Mouse (Mus musculus) MEL (cell line): Measurements from ENCODE around the gene Bglap2. TPM values are rescaled to one million over a fixed set of nuclear protein-coding genes. Genes with fewer than 3 reads are reported as not detected.

Source experiments
- DNase-seq: peaks from one replicate; pipeline ENCODE4 v3.0.0; 2011; ENCODE audit warnings: low read depth, low spot score
- H3K27ac ChIP-seq: 2 replicates; pipeline ENCODE4 v1.5.1; 2012; ENCODE audit warnings: low read depth, mild to moderate bottlenecking, control low read depth, low read length, moderate library complexity; ENCODE audit not compliant: control insufficient read depth
- H3K27me3 ChIP-seq, 2 experiments: fragments of 150-350 bp in 1 of 2; sonication (generic) in 1 of 2; 2 replicates each; pipeline ENCODE4 v1.6.1; 2012; ENCODE audit warnings: low read length in 2 of 2, mild to moderate bottlenecking in 2 of 2, improper control_type of control experiment in 1 of 2, moderate library complexity in 1 of 2; ENCODE audit not compliant: insufficient read depth in 2 of 2, control insufficient read depth in 1 of 2
- H3K36me3 ChIP-seq, 2 experiments: 2 replicates each; pipeline ENCODE4 v1.6.1; 2012 to 2014; ENCODE audit warnings: low read length in 2 of 2, improper control_type of control experiment in 1 of 2, inconsistent platforms in 1 of 2, mild to moderate bottlenecking in 1 of 2; ENCODE audit not compliant: insufficient read depth in 2 of 2, control insufficient read depth in 1 of 2
- H3K4me1 ChIP-seq, 2 experiments: fragments of 150-350 bp in 1 of 2; sonication (generic) in 1 of 2; 2 replicates each; pipeline ENCODE4 v1.6.1; 2012; ENCODE audit warnings: low read length in 2 of 2, improper control_type of control experiment in 1 of 2, mild to moderate bottlenecking in 1 of 2; ENCODE audit not compliant: insufficient read depth in 2 of 2, control insufficient read depth in 1 of 2
- H3K4me3 ChIP-seq, 2 experiments: fragments of 150-350 bp in 1 of 2; sonication (generic) in 1 of 2; 2 replicates each; pipeline ENCODE4 v1.5.1; 2012; ENCODE audit warnings: low read depth in 2 of 2, low read length in 2 of 2, mild to moderate bottlenecking in 2 of 2, moderate library complexity in 2 of 2, control low read depth in 1 of 2, improper control_type of control experiment in 1 of 2; ENCODE audit not compliant: control insufficient read depth in 1 of 2, insufficient read depth in 1 of 2
- H3K79me2 ChIP-seq: 2 replicates; pipeline ENCODE4 v1.6.1; 2012; ENCODE audit warnings: mild to moderate bottlenecking, low read length, moderate library complexity; ENCODE audit not compliant: control insufficient read depth, poor library complexity, insufficient read depth
- H3K9ac ChIP-seq: 2 replicates; pipeline ENCODE4 v1.6.1; 2012; ENCODE audit warnings: low read depth, mild to moderate bottlenecking, control low read depth, low read length, moderate library complexity; ENCODE audit not compliant: control insufficient read depth, poor library complexity, severe bottlenecking
- H3K9me3 ChIP-seq: fragments of 150-350 bp; sonication (generic); replicated peaks from 2 replicates; pipeline ENCODE4 v1.6.1; 2012; ENCODE audit warnings: mild to moderate bottlenecking, low read length, improper control_type of control experiment, moderate library complexity; ENCODE audit not compliant: insufficient read depth
- BHLHE40 ChIP-seq: IDR thresholded peaks from 2 replicates; pipeline ENCODE4 v1.6.1; 2012; ENCODE audit warnings: low read depth, mild to moderate bottlenecking, inconsistent platforms, low read length, improper control_type of control experiment, borderline replicate concordance
- CHD1 ChIP-seq: IDR thresholded peaks from 2 replicates; pipeline ENCODE4 v1.6.1; 2012; ENCODE audit warnings: low read depth, mild to moderate bottlenecking, inconsistent platforms, low read length, improper control_type of control experiment
- CHD2 ChIP-seq: IDR thresholded peaks from 2 replicates; pipeline ENCODE4 v1.6.1; 2011; ENCODE audit warnings: low read length, improper control_type of control experiment
- CTCF ChIP-seq, 3 experiments: IDR thresholded peaks in 2 of 3; conservative IDR thresholded peaks in 1 of 3; 2 replicates each; pipeline ENCODE4 v1.5.1; 2011 to 2012; ENCODE audit warnings: low read length in 3 of 3, low read depth in 2 of 3, mild to moderate bottlenecking in 2 of 3, improper control_type of control experiment in 1 of 3, inconsistent platforms in 1 of 3, mixed read lengths in 1 of 3, moderate library complexity in 1 of 3; ENCODE audit not compliant: control insufficient read depth in 1 of 3, insufficient read depth in 1 of 3, poor library complexity in 1 of 3, severe bottlenecking in 1 of 3
- E2F4 ChIP-seq: IDR thresholded peaks from 2 replicates; pipeline ENCODE4 v1.6.1; 2011; ENCODE audit warnings: low read depth, low read length, improper control_type of control experiment, borderline replicate concordance
- ELF1 ChIP-seq: IDR thresholded peaks from 2 replicates; pipeline ENCODE4 v1.6.1; 2014; ENCODE audit warnings: low read depth, mild to moderate bottlenecking, inconsistent platforms, low read length, improper control_type of control experiment, moderate library complexity
- EP300 ChIP-seq, 2 experiments: IDR thresholded peaks; 2 replicates each; pipeline ENCODE4 v1.6.1; 2011; ENCODE audit warnings: improper control_type of control experiment in 2 of 2, low read length in 2 of 2, low read depth in 1 of 2, mild to moderate bottlenecking in 1 of 2
- ETS1 ChIP-seq: IDR thresholded peaks from 2 replicates; pipeline ENCODE4 v1.6.1; 2012; ENCODE audit warnings: low read depth, mild to moderate bottlenecking, inconsistent platforms, low read length, improper control_type of control experiment, moderate library complexity
- GABPA ChIP-seq: IDR thresholded peaks from 2 replicates; pipeline ENCODE4 v1.6.1; 2012; ENCODE audit warnings: low read depth, mild to moderate bottlenecking, inconsistent platforms, low read length, improper control_type of control experiment, moderate library complexity
- GATA1 ChIP-seq: IDR thresholded peaks from 2 replicates; pipeline ENCODE4 v1.6.1; 2011; ENCODE audit warnings: low read depth, low read length, improper control_type of control experiment
- HCFC1 ChIP-seq: IDR thresholded peaks from 2 replicates; pipeline ENCODE4 v1.6.1; 2012; ENCODE audit warnings: low read depth, mild to moderate bottlenecking, inconsistent platforms, low read length, improper control_type of control experiment, moderate library complexity
- JUND ChIP-seq: IDR thresholded peaks from 2 replicates; pipeline ENCODE4 v1.6.1; 2011; ENCODE audit warnings: low read depth, mild to moderate bottlenecking, improper control_type of control experiment, low read length
- KAT2A ChIP-seq: conservative IDR thresholded peaks from 2 replicates; pipeline ENCODE4 v1.6.1; 2012; ENCODE audit warnings: low read depth, low read length, improper control_type of control experiment, inconsistent platforms
- MAFK ChIP-seq: IDR thresholded peaks from 2 replicates; pipeline ENCODE4 v1.6.1; 2011; ENCODE audit warnings: low read depth, mild to moderate bottlenecking, low read length, improper control_type of control experiment, borderline replicate concordance
- MAZ ChIP-seq: IDR thresholded peaks from 2 replicates; pipeline ENCODE4 v1.6.1; 2012; ENCODE audit warnings: low read depth, mild to moderate bottlenecking, inconsistent platforms, low read length, improper control_type of control experiment
- MXI1 ChIP-seq: IDR thresholded peaks from 2 replicates; pipeline ENCODE4 v1.6.1; 2011; ENCODE audit warnings: mild to moderate bottlenecking, low read depth, low read length, improper control_type of control experiment
- MYB ChIP-seq: IDR thresholded peaks from 2 replicates; pipeline ENCODE4 v1.6.1; 2011; ENCODE audit warnings: mild to moderate bottlenecking, low read depth, low read length, improper control_type of control experiment
- MYC ChIP-seq: IDR thresholded peaks from 2 replicates; pipeline ENCODE4 v1.6.1; 2011; ENCODE audit warnings: low read depth, mild to moderate bottlenecking, low read length, improper control_type of control experiment, moderate library complexity
- NELFE ChIP-seq: IDR thresholded peaks from 2 replicates; pipeline ENCODE4 v1.6.1; 2011; ENCODE audit warnings: low read depth, low read length, improper control_type of control experiment
- NRF1 ChIP-seq: IDR thresholded peaks from 2 replicates; pipeline ENCODE4 v1.6.1; 2014; ENCODE audit warnings: low read depth, mild to moderate bottlenecking, inconsistent platforms, low read length, improper control_type of control experiment, moderate library complexity; ENCODE audit not compliant: poor library complexity, insufficient read depth, severe bottlenecking
- POLR2A ChIP-seq, 2 experiments: IDR thresholded peaks; 2 replicates each; pipeline ENCODE4 v1.6.1; 2011 to 2012; ENCODE audit warnings: low read length in 2 of 2, mild to moderate bottlenecking in 2 of 2, control low read depth in 1 of 2, improper control_type of control experiment in 1 of 2, low read depth in 1 of 2, moderate library complexity in 1 of 2; ENCODE audit not compliant: control insufficient read depth in 1 of 2, insufficient read depth in 1 of 2, poor library complexity in 1 of 2
- POLR2AphosphoS2 ChIP-seq: IDR thresholded peaks from 2 replicates; pipeline ENCODE4 v1.6.1; 2011; ENCODE audit warnings: low read length, improper control_type of control experiment
- POLR2AphosphoS5 ChIP-seq: IDR thresholded peaks from 2 replicates; pipeline ENCODE4 v1.6.1; 2012; ENCODE audit warnings: low read depth, borderline replicate concordance, mild to moderate bottlenecking, inconsistent platforms, low read length, moderate library complexity, mixed read lengths
- RAD21 ChIP-seq: IDR thresholded peaks from 2 replicates; pipeline ENCODE4 v1.6.1; 2011; ENCODE audit warnings: mild to moderate bottlenecking, low read depth, low read length, improper control_type of control experiment
- RCOR1 ChIP-seq: IDR thresholded peaks from 2 replicates; pipeline ENCODE4 v1.6.1; 2012; ENCODE audit warnings: low read depth, mild to moderate bottlenecking, inconsistent platforms, low read length, improper control_type of control experiment
- SMC3 ChIP-seq: IDR thresholded peaks from 2 replicates; pipeline ENCODE4 v1.6.1; 2011; ENCODE audit warnings: low read depth, low read length, improper control_type of control experiment
- TAL1 ChIP-seq: IDR thresholded peaks from 2 replicates; pipeline ENCODE4 v1.6.1; 2012; ENCODE audit warnings: mild to moderate bottlenecking, inconsistent platforms, low read length, moderate library complexity, mixed read lengths
- TBP ChIP-seq: IDR thresholded peaks from 2 replicates; pipeline ENCODE4 v1.8.0; 2011; ENCODE audit warnings: low read depth, low read length, improper control_type of control experiment
- TCF12 ChIP-seq: IDR thresholded peaks from 2 replicates; pipeline ENCODE4 v1.6.1; 2014; ENCODE audit warnings: low read depth, mild to moderate bottlenecking, inconsistent platforms, low read length, improper control_type of control experiment, moderate library complexity
- UBTF ChIP-seq: IDR thresholded peaks from 2 replicates; pipeline ENCODE4 v1.6.1; 2012; ENCODE audit warnings: low read depth, mild to moderate bottlenecking, inconsistent platforms, low read length, improper control_type of control experiment, moderate library complexity, borderline replicate concordance; ENCODE audit not compliant: insufficient read depth
- USF1 ChIP-seq: IDR thresholded peaks from 2 replicates; pipeline ENCODE4 v1.6.1; 2014; ENCODE audit warnings: low read depth, mild to moderate bottlenecking, inconsistent platforms, low read length, improper control_type of control experiment, moderate library complexity
- USF2 ChIP-seq, 2 experiments: IDR thresholded peaks; 2 replicates each; pipeline ENCODE4 v1.6.1; 2011 to 2012; ENCODE audit warnings: improper control_type of control experiment in 2 of 2, low read length in 2 of 2, borderline replicate concordance in 1 of 2, inconsistent platforms in 1 of 2, low read depth in 1 of 2, mild to moderate bottlenecking in 1 of 2; ENCODE audit not compliant: insufficient read depth in 1 of 2
- ZC3H11A ChIP-seq: IDR thresholded peaks from 2 replicates; pipeline ENCODE4 v1.6.1; 2012; ENCODE audit warnings: low read depth, mild to moderate bottlenecking, inconsistent platforms, low read length, improper control_type of control experiment
- ZKSCAN1 ChIP-seq: IDR thresholded peaks from 2 replicates; pipeline ENCODE4 v1.6.1; 2012; ENCODE audit warnings: low read depth, mild to moderate bottlenecking, inconsistent platforms, low read length, improper control_type of control experiment, moderate library complexity
- ZMIZ1 ChIP-seq: IDR thresholded peaks from 2 replicates; pipeline ENCODE4 v1.6.1; 2012; ENCODE audit warnings: low read depth, mild to moderate bottlenecking, inconsistent platforms, low read length, improper control_type of control experiment, moderate library complexity
- ZNF384 ChIP-seq: IDR thresholded peaks from 2 replicates; pipeline ENCODE4 v1.6.1; 2012; ENCODE audit warnings: low read depth, mild to moderate bottlenecking, inconsistent platforms, low read length, improper control_type of control experiment
- polyA plus RNA-seq, 2 experiments: library from polyadenylated mRNA; stranded (reverse) in 1 of 2; unstranded in 1 of 2; fragments of >175 nt in 1 of 2; fragments of >200 nt in 1 of 2; gene quantifications; 2 replicates each; pipeline versions ENCODE4 v1.2.1 to v1.2.4; 2012; ENCODE audit warnings: low replicate concordance in 2 of 2, low read depth in 1 of 2; ENCODE audit not compliant: insufficient read length in 2 of 2, insufficient read depth in 1 of 2, missing spikeins in 1 of 2
- total RNA-seq: library from RNA; depleted of rRNA; stranded (reverse); fragments of 300-350 nt; gene quantifications from 2 replicates; pipeline ENCODE4 v1.2.3, GENCODE M21; 2012

Gene Bglap2
- total and polyA plus RNA-seq, 3 experiments = not detected

- peaks cover 0 to 25% of the 10 kb centered on the region in 2 experiments; a peak in 2 of 4 replicates for H3K36me3 ChIP-seq
- H3K79me2 ChIP-seq = peaks cover 23% of the 10 kb centered on the region
- peak within 1 kb of the TSS; percentile 74 for H3K9ac ChIP-seq
- no peaks in the 10 kb centered on the region for H3K9me3 ChIP-seq
- H3K27ac ChIP-seq = peak within 1 kb of the TSS; percentile 37
- peak; percentile 100 for DNase-seq
- peaks cover 15 to 35% of the 10 kb centered on the region in 2 experiments for H3K4me1 ChIP-seq
- H3K4me3 ChIP-seq = peak within 1 kb of the TSS; percentile 73 to 88
- no peaks in the 10 kb centered on the region for H3K27me3 ChIP-seq
- no peak for TF ChIP-seq NRF1
- peak; percentile 88 for TF ChIP-seq NELFE
- TF ChIP-seq JUND = no peak
- no peak for TF ChIP-seq ZKSCAN1
- TF ChIP-seq UBTF = no peak
- no peak for TF ChIP-seq EP300 (IDR thresholded peaks at IDR 0.05; ENCODE audit: low read depth in 1 of 2, low read length in 2 of 2)
- TF ChIP-seq CHD2 = no peak; the same call in 1 of the 2 replicates
- TF ChIP-seq TAL1 = no peak
- no peak for TF ChIP-seq MYB
- TF ChIP-seq ZNF384 = no peak
- no peak; the same call in 1 of the 2 replicates for TF ChIP-seq ZMIZ1
- peak; percentile 85 for TF ChIP-seq TBP
- TF ChIP-seq RAD21 = no peak
- TF ChIP-seq POLR2AphosphoS2 = peak; percentile 77; the same call in 1 of the 2 replicates
- TF ChIP-seq POLR2AphosphoS5 = no peak
- TF ChIP-seq GATA1 = peak; percentile 15; the same call in 1 of the 2 replicates
- 0 out of 2 replicates have a peak, but pooled peaks have one; percentile 33 for TF ChIP-seq E2F4
- peak; percentile 97 for TF ChIP-seq HCFC1
- peak; percentile 51; the same call in 1 of the 2 replicates for TF ChIP-seq TCF12
- no peak for TF ChIP-seq CTCF (IDR thresholded peaks at IDR 0.05 in 2 of 3, conservative IDR thresholded peaks at IDR 0.05 in 1 of 3; ENCODE audit: control insufficient read depth in 1 of 3, insufficient read depth in 1 of 3, low read depth in 2 of 3, low read length in 3 of 3, poor library complexity in 1 of 3, severe bottlenecking in 1 of 3)
- TF ChIP-seq MYC = peak; percentile 96
- no peak for TF ChIP-seq CHD1
- no peak for TF ChIP-seq ZC3H11A
- TF ChIP-seq USF1 = peak; percentile 95
- TF ChIP-seq ELF1 = peak; percentile 82
- TF ChIP-seq POLR2A (IDR thresholded peaks at IDR 0.05; ENCODE audit: control insufficient read depth in 1 of 2, insufficient read depth in 1 of 2, low read depth in 1 of 2, low read length in 2 of 2, poor library complexity in 1 of 2) = peak; percentile 80 to 97
- TF ChIP-seq MAZ = no peak; the same call in 1 of the 2 replicates
- TF ChIP-seq RCOR1 = no peak
- no peak for TF ChIP-seq MAFK
- peak; percentile 81 for TF ChIP-seq KAT2A
- peak; percentile 26; the same call in 1 of the 2 replicates for TF ChIP-seq ETS1
- TF ChIP-seq GABPA = no peak
- peak; percentile 78 to 92 for TF ChIP-seq USF2 (IDR thresholded peaks at IDR 0.05; ENCODE audit: borderline replicate concordance in 1 of 2, insufficient read depth in 1 of 2, low read depth in 1 of 2, low read length in 2 of 2)
- no peak for TF ChIP-seq SMC3
- peak; percentile 99 for TF ChIP-seq MXI1
- 0 out of 2 replicates have a peak, but pooled peaks have one; percentile 11 for TF ChIP-seq BHLHE40
Measured at GRCm38 (mm10) chr3:88424605-88425329, 46.3 kb upstream of the Bglap2 start, which contains the start of gene Slc25a44. Gene Slc25a44 (minus strand): TSS chr3:88425139.
